Mouse (Mus musculus) neural tube, embryonic 13.5 days (tissue): ENCODE results near the gene Traf3ip2. TPM values are rescaled to one million over a fixed set of nuclear protein-coding genes. Genes with fewer than 3 reads are reported as not detected.
A peak's percentile ranks its signal among the peaks of the same experiment; 100 is the strongest.

Experiments
- ATAC-seq: fragments of 200-750 bp; cut with Nextera tagmentation; 2 replicates; pipeline ENCODE4 v1.8.0; 2017; ENCODE audit warnings: low read depth, mild to moderate bottlenecking, moderate TSS enrichment, moderate library complexity
- H3K27ac ChIP-seq: fragments of 300-500 bp; sonication (generic); replicated peaks from 2 replicates; pipeline ENCODE4 v1.5.1; 2015; ENCODE audit warnings: moderate library complexity, mild to moderate bottlenecking, inconsistent platforms
- H3K27me3 ChIP-seq: fragments of 300-500 bp; sonication (generic); 2 replicates; pipeline ENCODE4 v1.6.1; 2015; ENCODE audit warnings: mild to moderate bottlenecking, inconsistent platforms
- H3K36me3 ChIP-seq: fragments of 300-500 bp; sonication (generic); 2 replicates; pipeline ENCODE4 v1.6.1; 2015; ENCODE audit warnings: mild to moderate bottlenecking, inconsistent platforms
- H3K4me1 ChIP-seq: fragments of 300-500 bp; sonication (generic); replicated peaks from 2 replicates; pipeline ENCODE4 v1.6.1; 2015; ENCODE audit warnings: inconsistent platforms
- H3K4me2 ChIP-seq: fragments of 300-500 bp; sonication (generic); 2 replicates; pipeline ENCODE4 v1.6.1; 2015; ENCODE audit warnings: inconsistent platforms, mild to moderate bottlenecking, moderate library complexity
- H3K4me3 ChIP-seq: fragments of 300-500 bp; sonication (generic); 2 replicates; pipeline ENCODE4 v1.5.1; 2015; ENCODE audit warnings: mild to moderate bottlenecking, inconsistent platforms
- H3K9ac ChIP-seq: fragments of 300-500 bp; sonication (generic); 2 replicates; pipeline ENCODE4 v1.6.1; 2015; ENCODE audit warnings: moderate library complexity, mild to moderate bottlenecking, inconsistent platforms
- H3K9me3 ChIP-seq: fragments of 300-500 bp; sonication (generic); 2 replicates; pipeline ENCODE4 v1.6.1; 2016; ENCODE audit warnings: inconsistent platforms
- WGBS: fragments of 180-500 bp; shearing (Covaris S2); methylation state at CpG from one replicate; pipeline ENCODE4 v1.1.7; 2015; 5-methylcytosine and 5-hydroxymethylcytosine counted together
- polyA plus RNA-seq: library from polyadenylated mRNA; unstranded; fragments of >200 nt; fragmentation: Nextera tagmentation; extraction: Ambion mirVana; gene quantifications from 2 replicates; pipeline ENCODE4 v1.2.1, GENCODE M21; 2015

Traf3ip2 gene
- polyA plus RNA-seq, 1 experiment from 2014 or later = 5.0 TPM

DNA sequence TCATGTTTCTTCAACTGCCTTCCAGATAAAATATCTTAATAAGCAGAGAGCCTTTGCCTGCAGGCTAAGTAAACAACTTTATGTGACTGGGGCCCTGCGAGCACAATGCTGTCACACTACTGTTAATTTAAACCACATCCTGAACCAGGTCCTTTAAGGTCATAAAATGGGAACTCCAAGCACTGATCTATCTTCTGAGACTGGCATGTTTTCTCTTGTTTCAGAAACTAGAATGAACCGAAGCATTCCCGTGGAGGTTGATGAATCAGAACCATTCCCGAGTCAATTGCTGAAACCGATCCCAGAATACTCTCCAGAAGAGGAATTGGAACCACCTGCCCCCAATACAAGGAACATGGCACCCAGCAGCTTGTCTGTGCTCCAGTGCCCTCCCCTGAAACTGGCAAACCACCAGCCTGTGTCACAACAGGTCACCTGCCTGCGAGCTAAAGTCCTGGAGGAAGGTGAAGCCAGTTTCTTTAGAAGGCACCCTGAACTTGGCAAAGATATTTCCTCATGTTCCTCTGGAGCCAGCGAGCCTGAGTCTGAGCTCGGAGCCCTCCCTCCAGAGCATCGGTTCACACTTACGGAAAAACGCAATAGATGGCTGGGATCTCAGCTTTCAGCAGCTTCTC lies 13.0 kb downstream of the Traf3ip2 start:
- Histone ChIP-seq H3K4me3 (no peak overlapping the region), H3K9ac (no peak overlapping the region), H3K9me3 (no peaks in the 10 kb centered on the region), H3K4me2 (no peak overlapping the region), H3K27ac (no peak overlapping the region), H3K36me3 (peaks cover 7% of the 10 kb centered on the region), H3K27me3 (no peaks in the 10 kb centered on the region), H3K4me1 (peaks cover 48% of the 10 kb centered on the region)
- no peak for ATAC-seq
- WGBS = 73% methylated on average over 11 of the region's 11 CpGs

DNA sequence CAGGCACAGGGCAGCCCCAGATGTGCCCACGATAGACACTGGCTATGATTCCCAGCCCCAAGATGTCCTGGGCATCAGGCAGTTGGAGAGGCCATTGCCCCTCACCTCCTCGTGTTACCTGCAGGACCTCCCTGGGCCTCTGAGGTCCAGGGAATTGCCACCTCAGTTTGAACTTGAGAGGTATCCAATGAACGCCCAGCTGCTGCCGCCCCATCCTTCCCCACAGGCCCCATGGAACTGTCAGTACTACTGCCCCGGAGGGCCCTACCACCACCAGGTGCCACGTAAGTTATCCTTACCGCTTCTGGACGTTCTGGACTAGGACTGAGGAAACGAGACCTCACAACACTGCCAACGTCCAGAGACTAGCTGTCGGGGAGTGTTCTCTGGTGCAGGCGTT lies 13.6 kb downstream of the Traf3ip2 start:
- ATAC-seq = no peak
- Histone ChIP-seq H3K4me1 (peaks cover 54% of the 10 kb centered on the region), H3K36me3 (peaks cover 5% of the 10 kb centered on the region), H3K27me3 (no peaks in the 10 kb centered on the region), H3K9me3 (no peaks in the 10 kb centered on the region), H3K4me3 (no peak overlapping the region), H3K9ac (no peak overlapping the region), H3K4me2 (no peak overlapping the region), H3K27ac (no peak overlapping the region)
- 88% methylated on average over 12 of the region's 12 CpGs for WGBS

DNA sequence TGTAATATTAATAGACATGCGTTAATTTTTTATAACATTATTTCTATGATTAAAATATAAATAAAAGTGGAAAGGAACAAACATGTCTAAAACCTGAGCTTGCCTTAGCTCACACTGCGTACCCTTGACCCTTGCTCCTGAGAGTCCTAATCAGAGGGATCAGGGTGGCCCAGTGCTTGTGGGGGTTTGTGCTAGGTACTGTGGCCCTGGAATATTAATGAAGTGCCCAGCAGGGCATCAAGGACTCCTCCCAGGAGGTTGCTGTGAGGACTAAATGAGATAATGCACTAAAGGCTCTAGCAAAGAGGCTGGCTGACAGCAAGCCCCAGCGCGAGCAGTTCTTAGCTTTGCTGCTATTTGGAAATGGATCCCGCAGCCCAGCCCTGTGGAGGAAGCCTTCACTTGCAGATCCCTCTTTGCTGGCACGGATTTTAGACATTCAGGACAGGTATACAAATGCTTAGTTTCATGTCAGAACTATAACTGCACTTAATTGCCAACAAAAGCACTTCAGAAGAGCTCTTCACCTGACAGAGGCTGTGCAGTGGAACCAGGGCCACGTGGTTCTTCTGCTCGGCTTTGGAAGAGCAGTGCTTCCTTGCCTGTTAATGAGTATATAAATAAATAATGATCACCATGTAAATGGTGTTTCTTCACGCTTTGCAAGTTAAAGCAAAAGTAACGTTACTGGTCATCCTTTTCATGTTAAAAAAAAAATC lies 16.2 kb downstream of the Traf3ip2 start:
- Histone ChIP-seq H3K4me3 (no peak overlapping the region), H3K27ac (peak overlapping the region; percentile 42), H3K36me3 (no peaks in the 10 kb centered on the region), H3K4me2 (no peak overlapping the region), H3K4me1 (peaks cover 57% of the 10 kb centered on the region), H3K27me3 (no peaks in the 10 kb centered on the region), H3K9me3 (no peaks in the 10 kb centered on the region), H3K9ac (no peak overlapping the region)
- ATAC-seq = 0 out of 2 replicates have a peak, but pooled peaks have one; percentile 16
- WGBS = 37% methylated on average over 10 of the region's 10 CpGs

DNA sequence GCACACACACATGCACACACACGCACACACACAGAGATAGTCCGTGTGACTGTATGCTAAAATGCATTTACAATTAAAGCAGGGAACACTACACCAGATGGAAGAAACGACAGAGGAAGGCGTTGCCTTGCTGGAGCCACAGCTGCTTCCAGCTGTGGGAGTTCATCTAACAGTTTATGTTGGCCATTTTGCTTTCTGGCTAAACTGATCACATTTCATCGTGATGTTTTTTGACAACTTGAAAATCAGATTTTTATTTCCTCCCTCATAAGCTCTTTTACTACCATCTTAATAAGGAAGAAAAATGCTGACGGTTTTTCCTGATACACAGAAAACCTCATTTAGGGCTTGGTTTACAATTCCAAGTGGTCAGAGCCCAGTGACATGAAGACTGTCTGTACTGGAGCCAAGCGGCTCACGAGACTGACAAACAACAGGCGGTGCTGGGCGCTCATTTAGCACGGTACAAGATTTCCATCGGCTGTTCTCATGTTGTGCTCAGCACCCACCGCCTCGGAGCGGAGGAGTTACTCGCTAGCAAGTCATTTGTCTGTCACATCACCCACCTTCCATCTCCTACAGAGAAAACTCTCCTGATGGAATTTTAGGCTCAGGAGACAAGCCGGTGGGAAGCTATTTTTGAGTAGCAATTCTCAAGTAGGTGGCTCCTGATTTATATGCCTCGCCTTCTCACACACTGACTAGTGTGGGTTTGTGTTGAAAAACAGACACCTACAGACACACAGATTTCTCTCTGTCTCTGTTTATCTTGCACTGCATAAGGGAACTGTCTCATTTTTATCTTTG lies 17.2 kb downstream of the Traf3ip2 start:
- Histone ChIP-seq H3K4me1 (peaks cover 47% of the 10 kb centered on the region), H3K4me2 (peak overlapping the region; percentile 20; the same call in 1 of the 2 replicates), H3K27ac (peak overlapping the region; percentile 73), H3K9ac (0 out of 2 replicates have a peak overlapping the region, but pooled peaks have one; percentile 3), H3K36me3 (peaks cover 6% of the 10 kb centered on the region), H3K4me3 (no peak overlapping the region), H3K9me3 (no peaks in the 10 kb centered on the region), H3K27me3 (no peaks in the 10 kb centered on the region)
- peak; percentile 41 for ATAC-seq
- 44% methylated on average over 18 of the region's 18 CpGs for WGBS

DNA sequence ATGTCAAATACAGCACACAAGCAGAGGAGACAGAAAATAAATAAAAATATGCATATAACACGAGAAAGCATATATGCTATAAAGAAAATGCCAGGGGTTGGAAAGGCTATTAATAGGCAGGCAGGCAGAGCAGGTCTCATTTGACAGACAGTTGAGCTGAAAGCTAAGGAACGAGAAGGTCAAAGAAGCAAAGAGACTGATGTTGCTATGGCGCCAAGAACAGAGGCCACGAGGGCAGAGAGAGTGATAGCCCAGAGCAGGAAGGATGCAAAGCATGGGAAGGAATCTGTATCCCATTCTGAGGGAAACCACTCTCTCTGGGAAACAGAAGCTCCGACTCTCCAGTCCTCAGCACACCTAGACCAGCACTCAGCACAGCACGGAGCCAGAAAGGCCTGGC lies 18.1 kb downstream of the Traf3ip2 start:
- H3K9ac ChIP-seq = 0 out of 2 replicates have a peak overlapping the region, but pooled peaks have one; percentile 3
- no peak overlapping the region for H3K4me2 ChIP-seq
- 51% methylated on average over 6 of the region's 6 CpGs for WGBS
- H3K27ac ChIP-seq = peak overlapping the region; percentile 73
- H3K4me1 ChIP-seq = peaks cover 39% of the 10 kb centered on the region
- H3K4me3 ChIP-seq = no peak overlapping the region
- H3K9me3 ChIP-seq = no peaks in the 10 kb centered on the region
- H3K27me3 ChIP-seq = no peaks in the 10 kb centered on the region
- H3K36me3 ChIP-seq = peaks cover 12% of the 10 kb centered on the region
- ATAC-seq = no peak

DNA sequence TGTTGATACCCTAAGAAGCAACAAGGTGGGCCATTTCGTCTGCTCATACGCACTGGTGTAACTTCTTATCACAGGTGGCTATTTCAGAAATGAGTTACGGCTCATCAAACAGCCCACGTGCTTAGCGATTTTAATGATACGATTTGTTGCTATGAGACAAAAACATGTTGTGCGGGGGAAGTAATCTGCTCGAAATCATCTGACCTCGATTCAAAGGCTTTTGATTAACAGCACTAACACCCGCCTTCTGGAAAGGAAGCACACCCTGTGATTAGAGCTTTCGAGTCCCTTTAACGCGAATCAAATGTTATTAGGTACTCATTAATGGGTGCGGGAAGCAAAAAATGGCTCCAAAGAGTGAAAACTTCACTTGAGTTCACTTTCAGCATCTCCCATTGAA lies 18.9 kb downstream of the Traf3ip2 start:
- Histone ChIP-seq H3K4me2 (no peak overlapping the region), H3K4me1 (peaks cover 37% of the 10 kb centered on the region), H3K4me3 (no peak overlapping the region), H3K9ac (no peak overlapping the region), H3K9me3 (no peaks in the 10 kb centered on the region), H3K36me3 (peaks cover 14% of the 10 kb centered on the region), H3K27ac (peak overlapping the region; percentile 24; the same call in 1 of the 2 replicates), H3K27me3 (no peaks in the 10 kb centered on the region)
- no peak for ATAC-seq
- 70% methylated on average over 14 of the region's 14 CpGs for WGBS

DNA sequence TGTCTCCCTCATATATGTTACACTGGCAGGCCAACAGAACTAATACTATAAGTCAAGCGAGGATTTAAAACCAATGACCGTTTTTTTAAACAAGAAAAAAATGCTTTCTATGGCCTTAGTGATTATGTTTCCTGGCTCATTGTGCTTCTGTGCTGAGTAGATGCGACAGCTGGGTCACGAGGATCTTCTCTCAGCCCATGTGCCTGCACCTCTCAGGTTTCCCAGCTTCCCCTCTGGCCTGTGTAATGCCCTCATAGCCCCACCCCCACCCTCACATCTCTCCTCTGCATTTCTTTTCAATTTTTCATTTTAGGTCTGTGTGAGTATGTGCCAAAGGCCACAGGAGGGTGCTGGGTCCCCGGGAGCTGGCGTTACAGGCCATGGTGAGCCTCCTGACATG lies 20.6 kb downstream of the Traf3ip2 start:
- Histone ChIP-seq H3K4me2 (no peak overlapping the region), H3K9me3 (no peaks in the 10 kb centered on the region), H3K4me1 (peaks cover 41% of the 10 kb centered on the region), H3K27ac (no peak overlapping the region), H3K9ac (no peak overlapping the region), H3K27me3 (no peaks in the 10 kb centered on the region), H3K4me3 (no peak overlapping the region), H3K36me3 (peaks cover 21% of the 10 kb centered on the region)
- WGBS = 84% methylated on average over 6 of the region's 6 CpGs
- ATAC-seq = no peak

DNA sequence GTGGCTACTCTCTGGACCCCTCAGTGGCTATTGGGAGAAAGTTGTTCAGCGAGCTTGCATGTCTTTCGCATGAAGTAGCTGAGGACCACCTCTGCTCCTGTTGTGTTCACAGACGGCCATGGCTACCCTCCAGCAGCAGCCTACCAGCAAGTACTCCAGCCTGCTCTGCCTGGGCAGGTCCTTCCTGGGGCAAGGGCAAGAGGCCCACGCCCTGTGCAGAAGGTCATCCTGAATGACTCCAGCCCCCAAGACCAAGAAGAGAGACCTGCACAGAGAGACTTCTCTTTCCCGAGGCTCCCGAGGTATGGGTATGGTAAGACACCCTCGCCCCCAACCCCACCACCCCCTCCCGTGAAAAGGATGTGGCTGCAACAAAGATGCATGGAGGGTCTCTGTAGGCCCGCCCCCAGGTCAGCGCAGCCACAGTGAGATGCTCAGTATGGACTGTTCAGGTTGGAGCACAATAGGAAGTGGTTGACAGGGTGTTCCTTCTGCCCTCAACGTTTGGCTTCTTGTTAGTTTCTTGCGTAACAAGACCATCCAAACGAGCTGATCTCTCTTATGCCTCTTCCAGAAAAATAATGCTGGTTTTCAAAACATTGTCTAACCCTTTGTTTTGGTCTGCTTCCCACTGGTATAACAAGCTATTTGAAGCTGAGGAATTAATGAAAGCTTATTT lies 21.8 kb downstream of the Traf3ip2 start:
- Histone ChIP-seq H3K27ac (no peak overlapping the region), H3K4me3 (no peak overlapping the region), H3K27me3 (no peaks in the 10 kb centered on the region), H3K4me1 (peaks cover 44% of the 10 kb centered on the region), H3K9ac (no peak overlapping the region), H3K4me2 (no peak overlapping the region), H3K9me3 (no peaks in the 10 kb centered on the region), H3K36me3 (peaks cover 21% of the 10 kb centered on the region)
- WGBS = 91% methylated on average over 13 of the region's 13 CpGs
- ATAC-seq = no peak

DNA sequence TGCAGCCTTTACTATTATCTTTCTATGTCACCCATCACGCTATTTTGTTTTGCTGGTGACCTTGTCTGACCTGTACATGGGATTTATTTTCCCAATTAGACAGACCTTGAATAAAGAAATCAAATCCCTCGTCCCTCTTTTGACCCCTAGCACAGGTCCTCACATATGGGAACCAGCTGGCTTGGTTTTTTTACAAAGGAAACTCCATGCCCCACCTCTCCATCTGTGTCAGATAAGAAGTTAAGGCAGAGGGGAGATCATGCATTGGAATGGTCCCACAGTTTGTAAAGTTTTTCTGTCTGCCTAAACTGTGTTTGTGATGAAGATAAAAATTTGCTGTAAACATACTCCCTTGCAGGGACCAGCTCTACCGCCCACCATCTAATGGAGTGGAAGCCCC lies 26.1 kb downstream of the Traf3ip2 start:
- 42% methylated on average over 3 of the region's 3 CpGs for WGBS
- Histone ChIP-seq H3K4me2 (no peak overlapping the region), H3K9ac (no peak overlapping the region), H3K27me3 (no peaks in the 10 kb centered on the region), H3K4me3 (no peak overlapping the region), H3K4me1 (peaks cover 28% of the 10 kb centered on the region), H3K36me3 (peaks cover 24% of the 10 kb centered on the region), H3K27ac (peak overlapping the region; percentile 46; the same call in 1 of the 2 replicates), H3K9me3 (no peaks in the 10 kb centered on the region)
- ATAC-seq = no peak

DNA sequence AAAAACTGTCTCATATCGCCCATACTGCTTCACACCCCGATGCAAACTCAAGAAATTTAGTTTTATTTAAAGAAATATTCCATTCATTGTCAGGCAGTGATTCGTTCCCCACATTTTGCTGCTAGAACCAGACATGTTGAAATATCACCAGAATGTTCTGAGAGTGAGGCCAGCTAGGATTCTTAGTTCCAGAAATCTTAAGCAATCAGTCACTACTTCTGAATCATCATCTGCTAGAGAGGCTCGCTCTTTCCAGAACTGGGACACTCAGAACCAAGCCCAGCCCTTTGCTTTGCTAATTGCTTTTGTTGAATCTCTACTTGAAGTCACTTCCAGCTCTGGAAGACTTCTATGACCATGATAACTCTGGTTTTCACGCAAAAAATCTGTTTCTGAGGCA lies 27.0 kb downstream of the Traf3ip2 start:
- Histone ChIP-seq H3K27me3 (no peaks in the 10 kb centered on the region), H3K27ac (no peak overlapping the region), H3K4me2 (no peak overlapping the region), H3K4me3 (no peak overlapping the region), H3K9ac (no peak overlapping the region), H3K9me3 (no peaks in the 10 kb centered on the region), H3K36me3 (peaks cover 19% of the 10 kb centered on the region), H3K4me1 (peaks cover 28% of the 10 kb centered on the region)
- WGBS = 86% methylated on average over 5 of the region's 5 CpGs
- no peak for ATAC-seq

DNA sequence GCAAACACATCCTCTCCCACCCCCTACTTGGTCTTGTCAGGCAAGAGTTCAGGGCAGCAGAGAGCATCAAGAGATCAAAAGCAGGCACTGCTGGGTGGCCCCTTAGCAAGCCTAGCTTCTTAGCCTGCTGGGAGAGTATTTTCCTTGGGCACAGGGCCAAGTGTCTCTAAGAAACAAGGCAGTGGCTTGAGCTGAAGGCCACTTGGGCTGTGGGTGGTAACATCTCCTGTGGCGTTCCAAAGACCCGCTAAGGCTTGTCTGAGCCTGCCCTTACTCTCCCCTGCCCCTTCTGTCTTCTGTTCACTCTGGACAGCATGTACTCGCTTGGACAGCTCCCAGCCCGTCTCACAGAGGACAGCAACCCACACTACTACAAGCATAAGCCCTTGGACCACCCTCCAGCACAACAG lies 28.1 kb downstream of the Traf3ip2 start:
- Histone ChIP-seq H3K9me3 (no peaks in the 10 kb centered on the region), H3K4me1 (peaks cover 30% of the 10 kb centered on the region), H3K36me3 (peaks cover 11% of the 10 kb centered on the region), H3K27ac (peak overlapping the region; percentile 39; the same call in 1 of the 2 replicates), H3K4me3 (no peak overlapping the region), H3K4me2 (no peak overlapping the region), H3K27me3 (no peaks in the 10 kb centered on the region), H3K9ac (no peak overlapping the region)
- WGBS = 19% methylated on average over 4 of the region's 4 CpGs
- ATAC-seq = peak; percentile 41; the same call in 1 of the 2 replicates
